Mouse (Mus musculus): ENCODE results near the gene Rapgef3. TPM values are rescaled to one million over a fixed set of nuclear protein-coding genes. Genes with fewer than 3 reads are reported as not detected.

Rapgef3 gene
- total RNA-seq, 2 experiments from 2014 or later = 46.5 to 50.4 TPM

DNA sequence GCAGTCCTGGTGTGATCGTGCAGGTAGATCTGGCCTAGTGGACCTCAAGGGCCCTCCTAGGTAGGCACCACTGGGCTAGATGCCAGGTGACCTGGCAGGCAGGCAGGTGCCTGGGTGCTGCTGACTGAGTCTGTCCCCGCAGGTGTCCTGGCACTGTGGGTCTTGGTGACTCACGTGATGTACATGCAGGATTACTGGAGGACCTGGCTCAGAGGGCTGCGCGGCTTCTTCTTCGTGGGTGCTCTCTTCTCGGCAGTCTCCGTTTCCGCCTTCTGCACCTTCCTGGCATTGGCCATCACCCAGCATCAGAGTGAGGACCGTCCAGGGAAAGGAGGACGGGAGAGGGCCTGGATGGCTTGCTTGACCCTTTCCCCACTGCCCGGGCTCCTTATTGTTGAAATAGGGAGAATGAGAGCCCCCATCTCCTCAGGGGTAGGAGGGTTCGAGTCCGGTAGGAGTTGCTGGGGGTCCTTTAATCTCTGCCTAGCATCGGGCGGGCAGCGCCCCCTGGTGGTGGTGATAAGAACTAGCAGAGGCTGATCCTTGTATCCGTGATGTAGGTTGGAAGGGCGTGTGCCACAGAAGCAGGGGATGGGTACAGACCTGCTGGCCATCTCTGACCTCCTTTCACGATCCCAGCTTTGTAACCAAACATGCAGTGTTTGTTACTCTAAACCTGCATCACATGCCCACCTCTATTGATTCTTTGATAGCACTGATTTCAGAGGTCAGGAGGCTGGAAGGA, 22.2 kb upstream of the Rapgef3 start:
- peak; percentile 67 to 71 for DNase-seq (ENCODE audit: extremely low spot score in 1 of 2, low spot score in 2 of 2)
- H3K27ac ChIP-seq = peak overlapping the region; percentile 99
- intact Hi-C loops (cut with DNase I) = no loop called here
- TF ChIP-seq CTCF (IDR thresholded peaks at IDR 0.05) = peak; percentile 95
- H3K4me3 ChIP-seq = no peak overlapping the region

DNA sequence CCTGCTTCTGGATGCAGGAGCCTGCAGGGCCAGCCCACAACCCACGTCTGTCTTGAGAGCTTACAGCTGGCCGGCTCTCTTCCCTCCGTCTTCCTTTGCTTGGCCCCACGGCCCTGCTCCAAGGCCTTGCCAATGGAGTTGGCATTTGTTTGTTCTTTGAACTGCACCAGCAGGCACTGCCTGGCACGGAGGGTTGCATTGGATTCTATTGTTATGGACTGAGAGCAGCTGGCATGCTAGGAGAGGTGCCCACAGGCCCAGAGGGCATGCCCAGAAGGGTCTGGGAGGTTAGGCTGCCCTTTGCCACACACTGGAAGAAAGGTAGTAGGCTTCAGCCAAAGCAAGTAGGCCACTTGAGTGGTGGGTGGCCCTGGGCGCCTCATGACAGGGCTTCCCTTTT, 21.0 kb upstream of the Rapgef3 start:
- H3K27ac ChIP-seq = peak overlapping the region; percentile 99
- intact Hi-C loops (cut with DNase I) = no loop called here
- TF ChIP-seq CTCF (IDR thresholded peaks at IDR 0.05) = no peak
- peak; percentile 47 to 62 for DNase-seq (ENCODE audit: extremely low spot score in 1 of 2, low spot score in 2 of 2)
- no peak overlapping the region for H3K4me3 ChIP-seq

- DNase-seq (ENCODE audit: extremely low spot score in 1 of 2, low spot score in 2 of 2) = peak in 1 of 2 experiments; percentile 41
- no peak for TF ChIP-seq CTCF (IDR thresholded peaks at IDR 0.05)
- H3K27ac ChIP-seq = peak overlapping the region; percentile 99
- 0 out of 2 replicates have a peak overlapping the region, but pooled peaks have one; percentile 5 for H3K4me3 ChIP-seq
- intact Hi-C loops (cut with DNase I) = no loop called here
Measured at GRCm38 (mm10) chr15:97787799-97788667, 20.3 kb upstream of the Rapgef3 start.

- DNase-seq (ENCODE audit: extremely low spot score in 1 of 2, low spot score in 2 of 2) = no peak
- peak overlapping the region; percentile 99 for H3K27ac ChIP-seq
- H3K4me3 ChIP-seq = peak overlapping the region; percentile 16; the same call in 1 of the 2 replicates
- TF ChIP-seq CTCF (IDR thresholded peaks at IDR 0.05) = no peak
- intact Hi-C loops (cut with DNase I) = no loop called here
Measured at GRCm38 (mm10) chr15:97787148-97787798, 19.5 kb upstream of the Rapgef3 start.

GRCm38 (mm10) chr15:97786412-97787112, 18.8 kb upstream of the Rapgef3 start:
- peak overlapping the region; percentile 99 for H3K27ac ChIP-seq
- no peak for TF ChIP-seq CTCF (IDR thresholded peaks at IDR 0.05)
- intact Hi-C loops (cut with DNase I) = no loop called here
- peak in 1 of 2 experiments; percentile 50 for DNase-seq (ENCODE audit: extremely low spot score in 1 of 2, low spot score in 2 of 2)
- peak overlapping the region; percentile 16; the same call in 1 of the 2 replicates for H3K4me3 ChIP-seq

DNA sequence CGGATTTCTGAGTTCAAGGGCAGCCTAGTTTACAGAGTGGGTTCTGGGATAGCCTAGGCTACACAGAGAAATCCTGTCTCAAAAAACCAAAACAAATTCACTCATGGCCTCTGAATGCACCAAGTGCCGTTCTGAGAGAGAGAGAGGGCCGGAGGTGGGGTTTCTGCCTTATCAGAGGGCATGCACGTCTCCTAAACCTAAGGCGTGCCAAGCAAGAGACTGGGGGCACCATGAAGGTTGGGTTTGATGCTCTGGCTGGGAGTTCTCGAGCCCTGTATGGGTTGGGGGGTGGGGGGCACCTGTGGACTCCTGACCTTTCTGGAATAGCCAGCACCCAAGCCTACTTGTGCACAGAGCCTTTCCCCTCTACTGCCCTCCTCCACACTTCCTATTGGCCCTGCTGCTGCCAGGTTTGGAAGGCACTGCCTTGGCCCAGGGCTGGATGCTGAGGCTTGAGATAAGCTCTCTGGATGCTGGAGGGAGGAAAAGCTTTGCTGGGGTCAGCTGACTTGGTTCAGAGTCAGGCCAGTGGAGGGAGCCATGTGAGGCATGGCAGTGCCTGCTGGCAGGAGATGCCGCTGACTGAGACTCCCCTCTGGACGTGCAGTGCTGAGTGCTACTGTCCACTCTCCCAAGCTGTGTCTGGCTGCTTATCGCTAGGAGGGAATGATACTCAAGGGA, 18.1 kb upstream of the Rapgef3 start:
- no peak for DNase-seq (ENCODE audit: extremely low spot score in 1 of 2, low spot score in 2 of 2)

DNA sequence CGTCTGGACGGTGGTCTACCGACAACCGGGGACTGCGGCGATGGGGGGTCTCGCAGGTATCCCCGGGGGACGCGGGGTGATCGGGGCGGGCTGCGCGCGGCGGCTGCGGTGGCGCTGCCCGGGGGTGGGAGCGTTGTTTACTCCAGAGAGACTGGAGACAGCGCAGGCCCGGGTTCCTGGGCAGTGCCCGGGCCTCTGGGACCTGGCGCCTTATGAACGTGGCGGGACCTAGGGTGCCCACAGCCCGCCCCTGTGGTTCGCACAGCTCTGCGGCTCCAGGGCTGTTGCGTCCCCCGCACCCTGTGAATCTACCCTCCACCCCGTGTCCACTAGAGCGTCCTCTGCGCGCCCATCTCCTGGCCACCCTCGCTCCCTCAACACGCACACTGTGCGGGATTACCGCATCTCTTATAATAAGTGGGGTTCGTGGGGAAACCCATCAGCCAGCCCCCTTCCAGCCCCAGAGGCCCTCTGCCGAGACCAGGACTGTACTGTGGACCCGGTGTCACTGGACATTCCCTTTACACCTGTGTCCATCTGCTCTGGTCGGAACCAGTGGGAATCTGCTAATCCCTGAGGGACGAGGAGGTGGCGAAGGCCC, 16.9 kb upstream of the Rapgef3 start:
- intact Hi-C loops (cut with DNase I) = loop anchor here (2.0 kb wide), 3 partner anchors 46 to 168 kb away; no protein-coding TSS in a partner anchor
- H3K4me3 ChIP-seq = peak overlapping the region; percentile 90
- H3K27ac ChIP-seq = peak overlapping the region; percentile 99
- no peak for TF ChIP-seq CTCF (IDR thresholded peaks at IDR 0.05)
- peak in 1 of 2 experiments; percentile 54 for DNase-seq (ENCODE audit: extremely low spot score in 1 of 2, low spot score in 2 of 2)

More for the DNA sequence above, 18.1 kb upstream of the Rapgef3 start:
- Histone ChIP-seq H3K4me3 (peak overlapping the region; percentile 16; the same call in 1 of the 2 replicates), H3K27ac (peak overlapping the region; percentile 99)
- no peak; the same call in 1 of the 2 replicates for TF ChIP-seq CTCF (IDR thresholded peaks at IDR 0.05)
- intact Hi-C loops (cut with DNase I) = loop anchor here (2.0 kb wide), 3 partner anchors 45 to 167 kb away; no protein-coding TSS in a partner anchor

GRCm38 (mm10) chr15:97784092-97784559, 16.4 kb upstream of the Rapgef3 start:
- TF ChIP-seq CTCF (IDR thresholded peaks at IDR 0.05) = peak; percentile 85
- peak overlapping the region; percentile 99 for H3K27ac ChIP-seq
- DNase-seq (ENCODE audit: extremely low spot score in 1 of 2, low spot score in 2 of 2) = peak; percentile 86 to 90
- intact Hi-C loops (cut with DNase I) = loop anchor here (2.0 kb wide), 3 partner anchors 47 to 169 kb away; no protein-coding TSS in a partner anchor
- peak overlapping the region; percentile 90 for H3K4me3 ChIP-seq

DNA sequence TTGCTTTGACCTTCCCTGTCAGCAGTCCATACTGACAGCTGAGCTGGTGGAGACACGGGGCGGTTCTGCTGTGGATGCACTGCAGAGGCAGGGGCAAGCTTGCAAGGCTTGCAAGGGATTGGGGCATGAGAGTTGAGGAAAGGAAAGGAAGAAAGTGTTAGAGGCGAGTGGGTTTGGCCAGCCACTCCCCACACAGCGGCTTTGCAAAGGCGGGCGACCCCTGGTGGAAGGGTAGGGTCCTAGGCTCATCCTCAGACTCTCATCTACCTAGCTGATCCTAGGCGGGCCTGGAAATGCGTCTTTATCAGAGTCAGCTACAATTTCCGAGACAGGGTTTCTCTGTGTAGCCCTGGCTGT, 15.0 kb upstream of the Rapgef3 start:
- DNase-seq (ENCODE audit: extremely low spot score in 1 of 2, low spot score in 2 of 2) = peak in 1 of 2 experiments; percentile 61
- peak; percentile 63 for TF ChIP-seq CTCF (IDR thresholded peaks at IDR 0.05)
- Histone ChIP-seq H3K27ac (no peak overlapping the region; the same call in 1 of the 2 replicates), H3K4me3 (no peak overlapping the region)
- intact Hi-C loops (cut with DNase I) = loop anchor here (1.0 kb wide), 1 partner anchor 64 kb away; no protein-coding TSS in a partner anchor

All from left cerebral cortex, adult 2 months (tissue).